Comparison of ENCODE assay signal across 14 mouse cellular contexts in genomic region chr7:84522426-84522825, GRCm38 (mm10). TPM values are rescaled to one million over a fixed set of nuclear protein-coding genes. Genes with fewer than 3 reads are reported as not detected.
A peak's percentile ranks its signal among the peaks of the same experiment; 100 is the strongest.
DNase-seq lines count a peak whose midpoint lies in the region; ATAC-seq and TF ChIP-seq lines count a peak whose summit lies in the region.
"Had no signal": no experiment of that assay in that cellular context is flagged by ENCODE, and none has a peak within 500 bp of the region (broad histone marks: within the 10 kb centered on the region; RNA-seq: fewer than 3 reads in every experiment).

No protein-coding gene starts in this region.

- H3K27me3 ChIP-seq in lung, postnatal 0 days (replicated peaks; ENCODE audit: insufficient read depth, low read length), result no peaks in the 10 kb centered on the region
- no peaks in the 10 kb centered on the region for H3K27me3 ChIP-seq in liver, postnatal 0 days (ENCODE audit: insufficient read depth, low read length)
- H3K27me3 ChIP-seq: embryonic facial prominence, embryonic 12.5 days had no signal

- no peak overlapping the region for H3K4me2 ChIP-seq in lung, postnatal 0 days (replicated peaks; ENCODE audit: low read depth, low read length)
- no peak overlapping the region for H3K4me2 ChIP-seq in liver, postnatal 0 days (ENCODE audit: low read depth, low read length)
- H3K4me2 ChIP-seq: embryonic facial prominence, embryonic 12.5 days; liver, embryonic 15.5 days had no signal

- TF ChIP-seq EP300 in lung, postnatal 0 days (IDR thresholded peaks at IDR 0.05), result no peak
- TF ChIP-seq EP300 in liver, postnatal 0 days (IDR thresholded peaks at IDR 0.05; ENCODE audit: low read depth), result no peak

- peak; percentile 40 for ATAC-seq in lung, postnatal 0 days
- ATAC-seq in liver, postnatal 0 days, result no peak
- ATAC-seq: activated CD4-positive, CD25-positive, alpha-beta regulatory T cell, adult 4 months had no signal

- TF ChIP-seq CTCF in lung, postnatal 0 days (IDR thresholded peaks at IDR 0.05), result no peak
- no peak for TF ChIP-seq CTCF in liver, postnatal 0 days (IDR thresholded peaks at IDR 0.05; ENCODE audit: low read depth)

- intact Hi-C loops in left cerebral cortex, postnatal 14 days (cut with DNase I), result no loop called here

- H3K36me3 ChIP-seq in lung, postnatal 0 days (ENCODE audit: insufficient read depth, low read length), result no peaks in the 10 kb centered on the region
- no peaks in the 10 kb centered on the region for H3K36me3 ChIP-seq in liver, postnatal 0 days (replicated peaks; ENCODE audit: insufficient read depth, low read length)
- H3K36me3 ChIP-seq: embryonic facial prominence, embryonic 12.5 days; liver, embryonic 15.5 days had no signal

- 20% methylated on average over 1 of the region's 1 CpGs for WGBS in lung, postnatal 0 days
- WGBS in liver, postnatal 0 days (ENCODE audit: insufficient replicate concordance), result 48% methylated on average over 1 of the region's 1 CpGs

- H3K9me3 ChIP-seq in lung, postnatal 0 days (ENCODE audit: low read length), result no peaks in the 10 kb centered on the region; the same call in 1 of the 2 replicates
- H3K9me3 ChIP-seq in liver, postnatal 0 days (ENCODE audit: low read length), result no peaks in the 10 kb centered on the region
- H3K9me3 ChIP-seq: embryonic facial prominence, embryonic 12.5 days; liver, embryonic 15.5 days had no signal

- H3K4me1 ChIP-seq in lung, postnatal 0 days (ENCODE audit: insufficient read depth, low read depth, low read length), result peaks cover 3% of the 10 kb centered on the region; the same call in 1 of the 2 replicates
- no peaks in the 10 kb centered on the region for H3K4me1 ChIP-seq in liver, postnatal 0 days (ENCODE audit: insufficient read depth)
- H3K4me1 ChIP-seq: embryonic facial prominence, embryonic 12.5 days; liver, embryonic 15.5 days had no signal

- no peak overlapping the region for H3K9ac ChIP-seq in lung, postnatal 0 days (replicated peaks; ENCODE audit: low read depth)
- no peak overlapping the region for H3K9ac ChIP-seq in liver, postnatal 0 days (replicated peaks)
- H3K9ac ChIP-seq: embryonic facial prominence, embryonic 12.5 days; liver, embryonic 15.5 days had no signal

- peak; percentile 17 for DNase-seq in cerebellum, adult 9-11 months
- DNase-seq in cerebellum, adult 8-10 months, result no peak
- peak; percentile 33 for DNase-seq in left cerebral cortex, adult 11 months (ENCODE audit: low spot score)
- DNase-seq in left cerebral cortex, postnatal 14 days (ENCODE audit: low spot score in 2 of 2), result no peak
- peak; percentile 85 for DNase-seq in brain, adult 2 months (ENCODE audit: low read depth, low spot score)
- no peak for DNase-seq in lung, postnatal 0 days (ENCODE audit: low spot score)
- DNase-seq in liver, postnatal 0 days, result no peak
- no peak for DNase-seq in embryo, embryonic 10.5 days (ENCODE audit: low spot score)
- DNase-seq: gastrocnemius, postnatal 14 days; thymus, postnatal 25 days had no signal

- no peak overlapping the region for H3K4me3 ChIP-seq in lung, postnatal 0 days (ENCODE audit: low read depth, low read length)
- no peak overlapping the region for H3K4me3 ChIP-seq in liver, postnatal 0 days (ENCODE audit: low read depth, low read length)
- H3K4me3 ChIP-seq: embryonic facial prominence, embryonic 12.5 days; liver, embryonic 15.5 days had no signal

- H3K27ac ChIP-seq in lung, postnatal 0 days (ENCODE audit: low read length), result no peak overlapping the region
- no peak overlapping the region for H3K27ac ChIP-seq in liver, postnatal 0 days (ENCODE audit: low read depth)
- H3K27ac ChIP-seq: embryonic facial prominence, embryonic 12.5 days; liver, embryonic 15.5 days had no signal

RNA-seq across cellular contexts. Expression of gene Gm2115, which starts 6.3 kb away (rescaled TPM):
- 1 to 10 TPM; 3.6 to 7.5 TPM for total RNA-seq in left cerebral cortex, postnatal 14 days (2021)
- polyA plus RNA-seq in lung, postnatal 0 days (2015; fragmentation: Nextera tagmentation; extraction: Ambion mirVana), result 0.44 and 0.45 TPM in 2 replicates
- 0.04 and 0.23 TPM in 2 replicates for polyA plus RNA-seq in liver, postnatal 0 days (2015; fragmentation: Nextera tagmentation; extraction: Ambion mirVana)
- total RNA-seq: neutrophil, adult 5-6 weeks had no signal

Comparison
In these comparisons a context has a peak if more than half of its experiments do, and no peak if none do; other contexts are left out.
1. DNase-seq: peak in cerebellum, adult 9-11 months (single experiment), left cerebral cortex, adult 11 months (single experiment) and brain, adult 2 months (single experiment); none in cerebellum, adult 8-10 months (single experiment), left cerebral cortex, postnatal 14 days (0 of 2), lung, postnatal 0 days (single experiment), liver, postnatal 0 days (single experiment) and embryo, embryonic 10.5 days (single experiment).